Mouse (Mus musculus): Measurements from ENCODE around the gene Nicn1.

- TF ChIP-seq MAX (IDR thresholded peaks at IDR 0.05; ENCODE audit: low read depth) (no peak), USF1 (IDR thresholded peaks at IDR 0.05; ENCODE audit: low read depth) (no peak), POLR2A (IDR thresholded peaks at IDR 0.05; ENCODE audit: insufficient read length, low read depth) (no peak), MYOD1 (IDR thresholded peaks at IDR 0.05; ENCODE audit: control insufficient read depth in 1 of 3, insufficient read length in 2 of 3, low read depth in 2 of 3) (no peak), MYOG (IDR thresholded peaks at IDR 0.05; ENCODE audit: control insufficient read depth in 1 of 3, insufficient read depth in 1 of 3, insufficient read length in 2 of 3, low read depth in 2 of 3) (no peak), REST (IDR thresholded peaks at IDR 0.05; ENCODE audit: insufficient read depth, insufficient read length) (no peak), CEBPB (IDR thresholded peaks at IDR 0.05; ENCODE audit: insufficient read depth, poor library complexity, severe bottlenecking) (0 out of 2 replicates have a peak, but pooled peaks have one; percentile 4), E2F4 (IDR thresholded peaks at IDR 0.05; ENCODE audit: insufficient read depth) (no peak), POLR2AphosphoS2 (IDR thresholded peaks at IDR 0.05; ENCODE audit: insufficient read length, low read depth) (no peak), SRF (IDR thresholded peaks at IDR 0.05; ENCODE audit: control insufficient read depth, insufficient read length, low read depth) (no peak)
Observed at GRCm38 (mm10) chr9:108262494-108263049, 27.7 kb upstream of the Nicn1 start.
